Mouse (Mus musculus) left cerebral cortex, postnatal 25 days (tissue): ENCODE data around the gene Ptges. TPM values are rescaled to one million over a fixed set of nuclear protein-coding genes. Genes with fewer than 3 reads are reported as not detected.

Experiments used
- DNase-seq, 2 experiments: peaks; one replicate each; pipeline ENCODE4 v3.0.0; 2022; ENCODE audit warnings: low spot score in 2 of 2, mixed read lengths in 1 of 2
- intact Hi-C: fragments of 180-260 bp; cut with DNase I; formaldehyde crosslinking; loops from one replicate; pipeline ENCODE4 v1.15.1; 2025
- total RNA-seq, 2 experiments: library from RNA; stranded (reverse); gene quantifications; 2 replicates each; pipeline ENCODE4 v1.2.3; 2021

Ptges gene
- total RNA-seq, 2 experiments from 2014 or later = 4.5 to 5.1 TPM

GRCm38 (mm10) chr2:30904231-30904630 is 25.4 kb downstream of the Ptges start:
- no peak for DNase-seq
- intact Hi-C loops = no loop called here

- DNase-seq = no peak
- intact Hi-C loops = no loop called here
Measured at GRCm38 (mm10) chr2:30902726-30903722, 26.6 kb downstream of the Ptges start.

DNA sequence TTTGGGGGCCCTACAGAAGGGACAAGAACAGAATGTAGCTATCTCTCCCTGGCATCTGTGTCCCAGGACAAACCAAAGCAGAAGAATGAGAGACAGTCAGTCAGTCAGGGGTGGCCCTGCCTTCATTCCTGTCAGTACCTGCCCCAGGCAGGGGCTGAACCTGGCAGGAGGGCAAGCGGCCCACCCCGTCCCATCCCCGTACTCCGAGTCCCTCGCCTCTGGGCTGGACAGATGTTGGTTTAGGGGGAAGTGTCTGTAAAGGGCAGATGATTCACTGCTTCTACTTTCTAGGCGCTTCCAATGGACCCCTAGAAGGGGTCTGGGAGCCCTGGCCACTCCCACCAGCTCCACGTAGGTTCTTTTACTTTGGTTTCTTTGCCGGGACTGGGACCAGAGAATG is 27.4 kb downstream of the Ptges start:
- intact Hi-C loops = no loop called here
- no peak for DNase-seq

DNA sequence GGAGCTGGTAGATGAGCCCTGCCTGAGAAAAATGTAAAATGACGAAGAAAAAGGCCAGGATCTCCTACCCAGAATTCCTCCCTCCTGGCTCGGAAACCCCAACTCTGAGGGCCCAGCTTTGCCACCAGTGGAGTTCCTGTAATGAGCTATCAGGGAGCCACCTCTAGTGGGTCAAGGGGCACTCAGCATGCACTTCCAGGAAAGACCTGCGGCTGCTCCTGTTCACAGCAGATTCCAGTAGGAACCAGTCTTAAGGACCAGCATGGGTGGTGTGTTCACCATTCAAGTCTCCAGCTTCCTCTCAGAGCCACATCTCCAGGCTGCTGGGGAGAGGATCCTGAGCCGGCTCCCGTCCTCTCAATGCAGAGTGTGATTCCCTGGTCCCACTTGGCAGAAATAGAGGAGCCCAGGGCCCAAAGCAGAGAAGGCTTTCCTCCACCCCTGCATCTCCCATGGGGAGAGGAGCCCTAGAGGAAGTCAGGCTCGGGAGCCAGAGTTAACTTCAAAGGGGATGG is 28.0 kb downstream of the Ptges start:
- intact Hi-C loops = no loop called here
- DNase-seq = no peak

GRCm38 (mm10) chr2:30899397-30900069 is 30.1 kb downstream of the Ptges start:
- DNase-seq = no peak
- intact Hi-C loops = no loop called here

- intact Hi-C loops = no loop called here
- DNase-seq = no peak
Measured at GRCm38 (mm10) chr2:30897291-30897690, 32.4 kb downstream of the Ptges start.

- intact Hi-C loops = no loop called here
- no peak for DNase-seq
Measured at GRCm38 (mm10) chr2:30893946-30894345, 35.7 kb downstream of the Ptges start.

DNA sequence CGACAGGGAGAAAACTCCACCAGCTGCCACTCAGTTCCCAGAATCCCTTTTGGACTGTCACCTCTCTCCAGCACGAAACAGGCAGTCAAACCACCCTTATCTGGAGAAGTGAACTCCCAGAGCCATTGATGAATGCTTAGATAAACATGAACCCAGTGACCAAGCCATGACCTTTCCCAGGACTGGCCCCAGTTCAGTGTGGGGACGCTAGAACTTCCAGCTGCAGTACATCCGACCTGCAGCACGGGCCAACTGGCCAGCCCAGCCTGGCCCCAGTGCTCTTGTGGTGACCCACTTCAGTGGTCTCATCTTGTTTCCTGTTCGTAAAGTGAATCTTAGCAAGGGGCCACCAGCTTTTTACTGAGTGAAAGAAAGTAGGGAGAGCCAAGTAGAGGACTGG is 36.3 kb downstream of the Ptges start:
- intact Hi-C loops = no loop called here
- no peak for DNase-seq

GRCm38 (mm10) chr2:30891002-30891401 is 38.7 kb downstream of the Ptges start:
- intact Hi-C loops = loop anchor here (2.0 kb wide), 1 partner anchor 44 kb away; no protein-coding TSS in a partner anchor
- DNase-seq = peak; percentile 28 to 43

DNA sequence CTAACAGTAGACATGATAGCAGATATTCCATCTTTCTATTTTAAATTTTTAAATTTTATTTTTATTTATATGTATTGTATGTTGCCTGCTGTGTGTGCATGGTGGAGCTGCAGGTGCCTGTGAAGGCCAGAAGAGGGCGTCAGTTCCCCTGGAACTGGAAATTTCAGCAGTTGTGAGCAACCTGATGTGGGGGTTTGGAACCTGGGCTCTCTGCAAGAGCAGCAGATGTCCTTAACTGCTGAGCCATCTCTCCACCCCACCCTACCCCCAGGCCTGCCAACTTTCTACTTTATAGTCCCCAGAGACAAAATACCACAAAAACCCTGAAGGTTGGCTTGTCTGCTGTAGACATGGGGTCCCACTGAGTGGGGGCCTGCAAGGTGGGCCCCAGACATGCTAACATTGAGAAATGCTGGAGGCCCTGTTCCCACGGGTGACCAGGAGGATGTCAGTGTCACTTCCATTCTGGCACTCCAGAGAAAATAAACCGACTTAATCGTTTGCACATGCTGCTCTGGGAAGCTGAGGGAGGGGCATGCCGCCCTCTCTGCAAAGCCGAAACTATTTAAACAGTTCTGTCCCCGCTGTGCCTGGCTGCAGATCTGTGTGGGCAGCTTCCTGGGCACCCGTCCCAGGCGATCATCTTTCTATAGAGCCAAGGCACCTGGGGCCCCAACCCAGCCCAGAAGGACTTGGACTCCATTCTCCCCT is 44.1 kb downstream of the Ptges start:
- intact Hi-C loops = no loop called here
- DNase-seq = peak; percentile 59 to 89

DNA sequence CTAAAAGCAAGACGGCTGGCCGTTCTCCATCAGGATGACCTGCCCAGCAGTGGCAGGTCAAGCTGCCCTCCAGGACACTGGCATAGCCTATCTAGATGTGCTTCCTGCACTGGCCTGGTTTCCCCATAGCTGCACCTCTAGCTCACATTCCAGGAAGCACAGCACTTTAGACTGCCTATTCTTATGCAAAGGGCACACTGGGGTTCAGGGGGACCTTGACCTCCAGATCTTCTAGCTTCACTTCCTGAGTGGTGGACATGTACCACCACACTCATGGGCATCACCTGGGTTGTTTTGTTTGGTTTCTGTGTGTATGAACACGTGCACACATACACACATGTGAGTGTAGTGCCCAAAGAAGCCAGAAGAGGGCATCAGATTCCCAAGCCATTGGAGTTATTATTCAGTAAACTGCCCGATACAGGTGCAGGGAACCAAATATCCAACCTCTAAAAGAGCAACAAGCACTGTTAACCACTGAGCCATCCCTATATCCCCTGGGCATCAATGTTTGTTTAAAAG is 44.8 kb downstream of the Ptges start:
- intact Hi-C loops = no loop called here
- DNase-seq = no peak

- no peak for DNase-seq
- intact Hi-C loops = no loop called here
Measured at GRCm38 (mm10) chr2:30881215-30881614, 48.4 kb downstream of the Ptges start.

GRCm38 (mm10) chr2:30879481-30879880 is 50.2 kb downstream of the Ptges start:
- no peak for DNase-seq
- intact Hi-C loops = no loop called here

- intact Hi-C loops = no loop called here
- DNase-seq = peak in 1 of 2 experiments; percentile 15
Measured at GRCm38 (mm10) chr2:30875621-30876432, 53.8 kb downstream of the Ptges start.

GRCm38 (mm10) chr2:30875096-30875495 is 54.6 kb downstream of the Ptges start:
- DNase-seq = no peak
- intact Hi-C loops = no loop called here

DNA sequence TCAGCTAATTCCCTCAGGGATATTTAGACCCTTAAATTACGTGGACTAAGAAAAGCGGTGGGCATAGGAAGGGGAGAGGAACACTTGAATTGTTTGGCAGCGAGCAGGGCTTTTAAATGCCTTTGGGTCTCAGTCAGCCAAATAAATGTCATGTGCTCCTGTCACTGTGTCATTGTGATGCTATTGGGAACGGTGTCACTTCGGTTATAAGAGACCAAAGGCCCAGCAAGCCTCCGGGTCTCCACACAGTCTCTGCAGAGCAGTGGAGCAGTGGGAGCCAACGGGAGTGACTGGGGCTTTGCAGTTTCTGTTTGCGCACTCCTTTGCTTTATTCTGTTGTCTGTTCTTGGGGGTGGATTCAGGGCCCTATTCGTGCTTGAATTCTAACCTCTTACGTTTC is 55.2 kb downstream of the Ptges start:
- intact Hi-C loops = no loop called here
- no peak for DNase-seq

GRCm38 (mm10) chr2:30872669-30873068 is 57.0 kb downstream of the Ptges start:
- no peak for DNase-seq
- intact Hi-C loops = no loop called here

DNA sequence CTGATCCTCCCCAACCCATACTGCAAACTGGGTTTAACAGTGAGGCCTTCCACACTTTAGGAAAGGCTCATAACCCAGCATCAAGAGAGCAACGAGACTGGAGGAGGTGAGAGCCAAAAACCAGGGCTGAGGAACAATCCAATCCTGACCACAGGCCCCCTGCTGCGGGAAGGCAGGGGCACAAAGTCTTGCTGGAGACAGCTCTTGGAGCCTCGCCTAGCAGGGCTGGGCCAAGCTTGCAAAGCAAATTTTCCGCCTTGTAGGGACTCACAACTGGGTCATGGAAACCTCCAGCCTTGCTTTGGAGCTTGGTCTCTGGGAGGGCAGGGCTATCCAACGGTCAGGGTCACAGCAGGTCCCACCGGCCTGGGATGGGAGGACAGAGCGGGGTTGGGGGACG is 58.8 kb downstream of the Ptges start:
- intact Hi-C loops = no loop called here
- peak in 1 of 2 experiments; percentile 51 for DNase-seq

- DNase-seq = no peak
- intact Hi-C loops = no loop called here
Measured at GRCm38 (mm10) chr2:30865426-30865825, 64.2 kb downstream of the Ptges start.
